Mouse (Mus musculus): ENCODE data around the gene Plekhm3. TPM values are rescaled to one million over a fixed set of nuclear protein-coding genes. Genes with fewer than 3 reads are reported as not detected.

Plekhm3 gene
- polyA plus RNA-seq, 1 experiment from 2014 or later: 8.4 TPM

DNA sequence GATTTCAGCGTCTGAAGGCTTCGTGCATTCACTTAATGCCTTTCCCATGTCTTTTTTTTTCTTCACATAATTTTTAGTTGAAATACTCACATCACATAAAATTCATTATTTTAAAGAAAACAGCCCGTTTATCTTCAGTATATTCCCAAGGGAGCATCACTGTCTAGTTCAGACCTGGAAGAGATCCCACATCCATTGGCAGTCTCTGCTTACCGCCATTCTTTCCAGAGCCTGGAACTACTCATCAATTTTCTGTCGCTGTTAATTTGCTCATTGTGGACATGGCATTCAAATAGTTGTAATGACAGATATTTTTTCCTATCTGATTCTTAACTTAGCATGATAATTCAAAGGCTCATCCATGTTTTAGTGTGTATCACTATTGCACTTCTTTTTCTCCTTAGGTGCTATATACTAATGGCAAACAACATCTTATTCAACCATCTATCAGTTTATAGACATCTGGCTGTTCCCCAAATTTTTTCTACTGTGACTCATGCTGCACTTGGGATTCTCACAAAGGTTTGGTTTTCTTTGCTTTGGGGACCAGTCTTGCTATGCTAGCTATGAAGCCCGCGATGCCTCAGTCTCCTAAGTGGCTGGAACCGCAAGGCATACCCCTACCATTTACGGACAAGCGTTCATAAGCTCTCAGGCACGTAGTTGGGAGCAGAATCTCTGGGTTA, 96.2 kb downstream of the Plekhm3 start:
- ATAC-seq (ENCODE audit: insufficient number of reproducible peaks, insufficient read depth, low FRiP score, low read depth): no peak
- H3K4me2 ChIP-seq (ENCODE audit: low read length): no peak overlapping the region
- no peaks in the 10 kb centered on the region for H3K4me1 ChIP-seq (ENCODE audit: control insufficient read depth in 2 of 2, insufficient read depth in 2 of 2, low read length in 2 of 2)
- H3K9ac ChIP-seq (ENCODE audit: low read length): no peak overlapping the region
- H3K36me3 ChIP-seq (ENCODE audit: control insufficient read depth, insufficient read depth, low read length): no peaks in the 10 kb centered on the region
- H3K4me3 ChIP-seq (ENCODE audit: control insufficient read depth in 1 of 2, insufficient read depth in 1 of 2, low read depth in 1 of 2, low read length in 2 of 2): no peak overlapping the region
- H3K9me3 ChIP-seq (ENCODE audit: control insufficient read depth, low read length): no peaks in the 10 kb centered on the region
- WGBS: 85% methylated on average over 11 of the region's 11 CpGs
- no peak overlapping the region for H3K27ac ChIP-seq (replicated peaks in 1 of 2; ENCODE audit: control insufficient read depth in 1 of 2, insufficient read depth in 1 of 2, low read depth in 2 of 2, low read length in 2 of 2)
- no peaks in the 10 kb centered on the region for H3K27me3 ChIP-seq (ENCODE audit: control insufficient read depth, insufficient read depth, low read length)

DNA sequence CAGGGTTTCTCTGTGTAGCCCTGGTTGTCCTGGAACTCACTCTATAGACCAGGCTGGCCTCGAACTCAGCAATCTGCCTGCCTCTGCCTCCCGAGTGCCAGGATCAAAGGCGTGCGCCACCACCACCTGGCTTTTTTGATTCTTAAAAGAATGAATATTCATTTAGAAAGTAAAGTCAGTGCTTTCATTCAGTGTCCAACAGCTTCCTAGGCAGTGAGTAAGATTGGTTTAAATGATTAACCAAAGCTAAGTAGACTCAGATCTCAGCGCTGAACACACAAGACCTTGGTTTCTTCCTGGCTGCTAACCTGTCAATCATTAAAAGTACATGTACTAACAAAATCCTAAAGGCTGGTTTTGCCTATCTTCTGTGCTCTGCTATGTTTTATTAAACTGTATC, 96.8 kb downstream of the Plekhm3 start:
- Histone ChIP-seq H3K9ac (ENCODE audit: low read length) (no peak overlapping the region), H3K4me2 (ENCODE audit: low read length) (no peak overlapping the region), H3K36me3 (ENCODE audit: control insufficient read depth, insufficient read depth, low read length) (no peaks in the 10 kb centered on the region), H3K9me3 (ENCODE audit: control insufficient read depth, low read length) (no peaks in the 10 kb centered on the region), H3K4me1 (ENCODE audit: control insufficient read depth in 2 of 2, insufficient read depth in 2 of 2, low read length in 2 of 2) (no peaks in the 10 kb centered on the region), H3K27me3 (ENCODE audit: control insufficient read depth, insufficient read depth, low read length) (no peaks in the 10 kb centered on the region), H3K4me3 (ENCODE audit: control insufficient read depth in 1 of 2, insufficient read depth in 1 of 2, low read depth in 1 of 2, low read length in 2 of 2) (no peak overlapping the region), H3K27ac (replicated peaks in 1 of 2; ENCODE audit: control insufficient read depth in 1 of 2, insufficient read depth in 1 of 2, low read depth in 2 of 2, low read length in 2 of 2) (no peak overlapping the region)
- ATAC-seq (ENCODE audit: insufficient number of reproducible peaks, insufficient read depth, low FRiP score, low read depth): no peak
- WGBS: 94% methylated on average over 5 of the region's 5 CpGs

- Histone ChIP-seq H3K27ac (replicated peaks in 1 of 2; ENCODE audit: control insufficient read depth in 1 of 2, insufficient read depth in 1 of 2, low read depth in 2 of 2, low read length in 2 of 2) (no peak overlapping the region), H3K9me3 (ENCODE audit: control insufficient read depth, low read length) (no peaks in the 10 kb centered on the region), H3K27me3 (ENCODE audit: control insufficient read depth, insufficient read depth, low read length) (no peaks in the 10 kb centered on the region), H3K9ac (ENCODE audit: low read length) (no peak overlapping the region), H3K4me2 (ENCODE audit: low read length) (no peak overlapping the region), H3K36me3 (ENCODE audit: control insufficient read depth, insufficient read depth, low read length) (no peaks in the 10 kb centered on the region), H3K4me3 (ENCODE audit: control insufficient read depth in 1 of 2, insufficient read depth in 1 of 2, low read depth in 1 of 2, low read length in 2 of 2) (no peak overlapping the region), H3K4me1 (ENCODE audit: control insufficient read depth in 2 of 2, insufficient read depth in 2 of 2, low read length in 2 of 2) (peaks cover 4 to 13% of the 10 kb centered on the region in 2 experiments)
- no peak for ATAC-seq (ENCODE audit: insufficient number of reproducible peaks, insufficient read depth, low FRiP score, low read depth)
- WGBS: 81% methylated on average over 5 of the region's 5 CpGs
These were observed 101.8 kb downstream of the Plekhm3 start for GRCm38 (mm10) chr1:64854835-64855234.

DNA sequence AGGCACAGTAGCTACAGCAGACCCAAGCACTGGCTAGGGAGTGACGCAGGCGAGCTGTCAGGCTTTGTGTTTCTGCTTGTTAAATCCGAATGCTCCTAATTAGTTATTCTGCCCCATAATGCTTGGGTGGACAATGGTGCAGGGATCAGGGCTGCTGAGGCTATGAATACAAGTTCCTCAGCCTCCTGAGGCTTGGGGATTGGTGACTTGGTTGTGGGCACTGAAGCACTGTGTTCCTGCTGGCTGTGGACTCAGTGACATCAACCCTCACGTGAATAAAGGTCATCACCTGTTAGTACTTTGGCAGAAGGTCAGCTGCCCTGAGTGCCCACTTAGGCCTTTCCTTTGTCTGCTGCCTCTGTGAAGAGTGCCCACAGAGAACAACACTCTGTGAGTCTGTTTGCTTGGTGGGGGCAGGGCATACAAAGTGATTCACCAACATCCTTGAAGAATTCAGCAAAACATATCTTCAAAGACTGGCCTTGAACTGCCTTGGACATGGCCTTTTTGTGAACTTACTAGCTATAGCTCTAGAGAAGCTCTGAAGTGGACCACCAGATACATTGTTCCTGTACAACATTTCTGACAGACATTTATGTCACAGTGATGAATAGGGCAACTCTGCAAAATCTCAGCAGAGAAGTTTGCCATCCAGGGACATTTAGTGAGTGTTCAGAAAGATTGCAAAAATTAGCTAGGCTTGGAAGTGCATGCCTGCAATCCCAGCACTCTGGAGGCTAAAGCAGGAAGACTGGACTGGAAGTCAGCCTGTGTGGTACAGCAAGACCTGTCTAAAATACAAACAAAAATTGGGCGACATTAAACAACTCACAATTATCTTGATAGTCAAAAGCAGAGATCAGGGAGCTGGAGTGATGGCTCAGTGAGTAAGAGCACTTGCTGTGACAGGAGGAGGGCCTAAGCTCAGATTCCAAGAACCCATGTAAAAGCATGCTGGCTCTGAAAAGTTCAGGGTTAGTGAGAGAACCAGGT, 102.6 kb downstream of the Plekhm3 start:
- Histone ChIP-seq H3K4me1 (ENCODE audit: control insufficient read depth in 2 of 2, insufficient read depth in 2 of 2, low read length in 2 of 2) (peaks cover 5 to 15% of the 10 kb centered on the region in 2 experiments), H3K27ac (replicated peaks in 1 of 2; ENCODE audit: control insufficient read depth in 1 of 2, insufficient read depth in 1 of 2, low read depth in 2 of 2, low read length in 2 of 2) (peak overlapping the region; percentile 2 to 19; a peak in 1 of 4 replicates)
- no peak for ATAC-seq (ENCODE audit: insufficient number of reproducible peaks, insufficient read depth, low FRiP score, low read depth)

GRCm38 (mm10) chr1:64853244-64853643, 103.4 kb downstream of the Plekhm3 start:
- ATAC-seq (ENCODE audit: insufficient number of reproducible peaks, insufficient read depth, low FRiP score, low read depth): no peak
- H3K36me3 ChIP-seq (ENCODE audit: control insufficient read depth, insufficient read depth, low read length): no peaks in the 10 kb centered on the region
- H3K27me3 ChIP-seq (ENCODE audit: control insufficient read depth, insufficient read depth, low read length): no peaks in the 10 kb centered on the region
- H3K27ac ChIP-seq (replicated peaks in 1 of 2; ENCODE audit: control insufficient read depth in 1 of 2, insufficient read depth in 1 of 2, low read depth in 2 of 2, low read length in 2 of 2): no peak overlapping the region
- H3K9ac ChIP-seq (ENCODE audit: low read length): no peak overlapping the region
- H3K4me2 ChIP-seq (ENCODE audit: low read length): no peak overlapping the region
- peaks cover 7 to 22% of the 10 kb centered on the region in 2 experiments for H3K4me1 ChIP-seq (ENCODE audit: control insufficient read depth in 2 of 2, insufficient read depth in 2 of 2, low read length in 2 of 2)
- H3K9me3 ChIP-seq (ENCODE audit: control insufficient read depth, low read length): no peaks in the 10 kb centered on the region
- H3K4me3 ChIP-seq (ENCODE audit: control insufficient read depth in 1 of 2, insufficient read depth in 1 of 2, low read depth in 1 of 2, low read length in 2 of 2): no peak overlapping the region
- 85% methylated on average over 2 of the region's 2 CpGs for WGBS

More for the DNA sequence above, 102.6 kb downstream of the Plekhm3 start:
- H3K4me3 ChIP-seq (ENCODE audit: control insufficient read depth in 1 of 2, insufficient read depth in 1 of 2, low read depth in 1 of 2, low read length in 2 of 2): no peak overlapping the region
- H3K4me2 ChIP-seq (ENCODE audit: low read length): no peak overlapping the region
- no peaks in the 10 kb centered on the region for H3K27me3 ChIP-seq (ENCODE audit: control insufficient read depth, insufficient read depth, low read length)
- WGBS: 61% methylated on average over 5 of the region's 5 CpGs
- no peaks in the 10 kb centered on the region for H3K36me3 ChIP-seq (ENCODE audit: control insufficient read depth, insufficient read depth, low read length)
- H3K9ac ChIP-seq (ENCODE audit: low read length): no peak overlapping the region
- H3K9me3 ChIP-seq (ENCODE audit: control insufficient read depth, low read length): no peaks in the 10 kb centered on the region

- 79% methylated on average over 2 of the region's 2 CpGs for WGBS
- no peak for ATAC-seq (ENCODE audit: insufficient number of reproducible peaks, insufficient read depth, low FRiP score, low read depth)
- Histone ChIP-seq H3K4me2 (ENCODE audit: low read length) (no peak overlapping the region), H3K9me3 (ENCODE audit: control insufficient read depth, low read length) (no peaks in the 10 kb centered on the region), H3K36me3 (ENCODE audit: control insufficient read depth, insufficient read depth, low read length) (no peaks in the 10 kb centered on the region), H3K27ac (replicated peaks in 1 of 2; ENCODE audit: control insufficient read depth in 1 of 2, insufficient read depth in 1 of 2, low read depth in 2 of 2, low read length in 2 of 2) (no peak overlapping the region), H3K27me3 (ENCODE audit: control insufficient read depth, insufficient read depth, low read length) (no peaks in the 10 kb centered on the region), H3K9ac (ENCODE audit: low read length) (no peak overlapping the region), H3K4me3 (ENCODE audit: control insufficient read depth in 1 of 2, insufficient read depth in 1 of 2, low read depth in 1 of 2, low read length in 2 of 2) (no peak overlapping the region), H3K4me1 (ENCODE audit: control insufficient read depth in 2 of 2, insufficient read depth in 2 of 2, low read length in 2 of 2) (peaks cover 10 to 29% of the 10 kb centered on the region in 2 experiments)
These were observed 104.4 kb downstream of the Plekhm3 start for GRCm38 (mm10) chr1:64852272-64852671.

DNA sequence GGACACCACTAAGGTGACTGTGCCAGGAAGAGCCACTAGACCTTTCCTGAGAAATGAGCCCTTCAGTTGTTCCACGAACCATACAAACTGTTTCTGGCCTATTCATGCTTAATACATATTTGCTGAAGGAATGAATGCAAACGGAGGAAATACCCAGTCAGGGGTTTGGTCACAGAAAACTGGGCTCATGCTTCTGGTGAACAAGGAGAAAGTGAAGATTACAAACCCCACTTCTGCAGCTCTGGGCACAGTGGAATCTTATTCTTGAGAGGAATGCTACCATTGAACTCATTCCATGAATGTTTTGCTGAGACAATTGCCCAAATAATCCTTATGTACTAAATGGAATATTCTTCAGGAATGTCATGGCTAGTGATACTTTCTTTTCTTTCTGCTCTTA, 106.3 kb downstream of the Plekhm3 start:
- WGBS: 67% methylated on average over 2 of the region's 2 CpGs
- Histone ChIP-seq H3K27me3 (ENCODE audit: control insufficient read depth, insufficient read depth, low read length) (no peaks in the 10 kb centered on the region), H3K4me2 (ENCODE audit: low read length) (no peak overlapping the region), H3K9ac (ENCODE audit: low read length) (no peak overlapping the region), H3K9me3 (ENCODE audit: control insufficient read depth, low read length) (no peaks in the 10 kb centered on the region), H3K4me3 (ENCODE audit: control insufficient read depth in 1 of 2, insufficient read depth in 1 of 2, low read depth in 1 of 2, low read length in 2 of 2) (no peak overlapping the region), H3K27ac (replicated peaks in 1 of 2; ENCODE audit: control insufficient read depth in 1 of 2, insufficient read depth in 1 of 2, low read depth in 2 of 2, low read length in 2 of 2) (0 out of 4 replicates have a peak overlapping the region, but pooled peaks of 1 of the 2 experiments have one; percentile 28), H3K36me3 (ENCODE audit: control insufficient read depth, insufficient read depth, low read length) (no peaks in the 10 kb centered on the region), H3K4me1 (ENCODE audit: control insufficient read depth in 2 of 2, insufficient read depth in 2 of 2, low read length in 2 of 2) (peaks cover 10 to 29% of the 10 kb centered on the region in 2 experiments)
- no peak for ATAC-seq (ENCODE audit: insufficient number of reproducible peaks, insufficient read depth, low FRiP score, low read depth)
